Mouse (Mus musculus) liver, postnatal 0 days (tissue): Measurements from ENCODE around the gene Gpr176.

Source experiments
- CTCF ChIP-seq: sonication (generic); IDR thresholded peaks from 2 replicates; pipeline ENCODE4 v1.5.1; 2016; ENCODE audit warnings: antibody characterized with exemption, low read depth
- EP300 ChIP-seq: IDR thresholded peaks from 2 replicates; pipeline ENCODE4 v1.6.1; 2016; ENCODE audit warnings: antibody characterized with exemption, low read depth, mild to moderate bottlenecking

DNA sequence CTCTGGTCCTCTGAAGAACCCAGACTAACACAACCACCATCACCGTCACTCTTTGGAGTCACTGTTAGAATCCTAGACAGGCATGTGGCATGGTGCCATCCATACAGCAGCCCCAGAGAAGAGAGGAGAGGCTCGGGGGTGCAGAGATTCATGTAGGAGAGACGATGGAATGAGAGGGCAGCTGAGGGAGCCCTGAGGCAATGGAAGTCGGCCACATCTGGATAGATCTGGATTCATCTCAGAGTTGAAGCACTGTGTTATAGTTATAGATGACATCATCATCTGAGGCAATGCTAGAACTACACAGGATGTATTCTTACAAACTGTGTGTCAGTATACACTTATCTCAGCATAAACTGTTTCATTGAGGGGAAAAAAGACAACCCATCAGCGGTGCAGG is 54.0 kb downstream of the Gpr176 start:
- TF ChIP-seq CTCF = no peak
- no peak for TF ChIP-seq EP300
